Mouse (Mus musculus): ENCODE data around the gene Tfb2m. TPM values are rescaled to one million over a fixed set of nuclear protein-coding genes. Genes with fewer than 3 reads are reported as not detected.

The Tfb2m gene
- polyA plus RNA-seq, 1 experiment from 2014 or later: 31.1 TPM

GRCm38 (mm10) chr1:179519901-179520300 lies 26.2 kb downstream of the Tfb2m start:
- no peaks in the 10 kb centered on the region for H3K27me3 ChIP-seq
- WGBS: 86% methylated on average over 3 of the region's 3 CpGs
- no peaks in the 10 kb centered on the region for H3K9me3 ChIP-seq
- H3K4me3 ChIP-seq: no peak overlapping the region
- no peaks in the 10 kb centered on the region for H3K36me3 ChIP-seq
- H3K27ac ChIP-seq: no peak overlapping the region
- H3K9ac ChIP-seq: no peak overlapping the region
- H3K4me2 ChIP-seq (replicated peaks): no peak overlapping the region
- peaks cover 4% of the 10 kb centered on the region; the same call in 1 of the 2 replicates for H3K4me1 ChIP-seq
- no peak for ATAC-seq (ENCODE audit: insufficient number of reproducible peaks, insufficient read depth, low FRiP score, low TSS enrichment)

GRCm38 (mm10) chr1:179517713-179518465 lies 28.2 kb downstream of the Tfb2m start, which contains the start of gene Smyd3:
Gene Smyd3 (minus strand): TSS chr1:179518041.
- Histone ChIP-seq H3K9me3 (no peaks in the 10 kb centered on the region), H3K27me3 (no peaks in the 10 kb centered on the region), H3K27ac (no peak within 1 kb of the TSS), H3K4me3 (peak within 1 kb of the TSS; percentile 81), H3K4me1 (peaks cover 4% of the 10 kb centered on the region; the same call in 1 of the 2 replicates), H3K9ac (peak within 1 kb of the TSS; percentile 69), H3K4me2 (replicated peaks) (peak within 1 kb of the TSS; percentile 96), H3K36me3 (no peaks in the 10 kb centered on the region)
- peak; percentile 82 for ATAC-seq (ENCODE audit: insufficient number of reproducible peaks, insufficient read depth, low FRiP score, low TSS enrichment)
- WGBS: 6% methylated on average over 39 of the region's 39 CpGs

- peak overlapping the region; percentile 96 for H3K4me2 ChIP-seq (replicated peaks)
- no peaks in the 10 kb centered on the region for H3K9me3 ChIP-seq
- H3K4me3 ChIP-seq: peak overlapping the region; percentile 81
- no peaks in the 10 kb centered on the region for H3K27me3 ChIP-seq
- ATAC-seq (ENCODE audit: insufficient number of reproducible peaks, insufficient read depth, low FRiP score, low TSS enrichment): peak; percentile 83
- peaks cover 4% of the 10 kb centered on the region; the same call in 1 of the 2 replicates for H3K4me1 ChIP-seq
- WGBS: under 1% methylated on average over 21 of the region's 21 CpGs
- peak overlapping the region; percentile 69 for H3K9ac ChIP-seq
- H3K27ac ChIP-seq: no peak overlapping the region
- H3K36me3 ChIP-seq: no peaks in the 10 kb centered on the region
These were observed 28.9 kb downstream of the Tfb2m start for GRCm38 (mm10) chr1:179516941-179517712.

GRCm38 (mm10) chr1:179511895-179512294 lies 34.2 kb downstream of the Tfb2m start:
- no peak overlapping the region for H3K9ac ChIP-seq
- peaks cover 4% of the 10 kb centered on the region for H3K4me1 ChIP-seq
- H3K27me3 ChIP-seq: no peaks in the 10 kb centered on the region
- ATAC-seq (ENCODE audit: insufficient number of reproducible peaks, insufficient read depth, low FRiP score, low TSS enrichment): no peak
- 77% methylated on average over 7 of the region's 7 CpGs for WGBS
- H3K9me3 ChIP-seq: no peaks in the 10 kb centered on the region
- no peak overlapping the region for H3K4me3 ChIP-seq
- H3K4me2 ChIP-seq (replicated peaks): no peak overlapping the region
- H3K36me3 ChIP-seq: no peaks in the 10 kb centered on the region
- H3K27ac ChIP-seq: no peak overlapping the region

GRCm38 (mm10) chr1:179510546-179511340 lies 35.3 kb downstream of the Tfb2m start:
- H3K9ac ChIP-seq: no peak overlapping the region
- no peaks in the 10 kb centered on the region; the same call in 1 of the 2 replicates for H3K4me1 ChIP-seq
- no peak for ATAC-seq (ENCODE audit: insufficient number of reproducible peaks, insufficient read depth, low FRiP score, low TSS enrichment)
- no peaks in the 10 kb centered on the region for H3K27me3 ChIP-seq
- no peaks in the 10 kb centered on the region for H3K9me3 ChIP-seq
- no peak overlapping the region for H3K4me2 ChIP-seq (replicated peaks)
- no peak overlapping the region for H3K27ac ChIP-seq
- WGBS: 78% methylated on average over 12 of the region's 13 CpGs
- no peaks in the 10 kb centered on the region for H3K36me3 ChIP-seq
- H3K4me3 ChIP-seq: no peak overlapping the region

GRCm38 (mm10) chr1:179506530-179507315 lies 39.3 kb downstream of the Tfb2m start:
- Histone ChIP-seq H3K4me1 (no peaks in the 10 kb centered on the region; the same call in 1 of the 2 replicates), H3K27ac (no peak overlapping the region), H3K9me3 (no peaks in the 10 kb centered on the region), H3K4me3 (no peak overlapping the region), H3K36me3 (no peaks in the 10 kb centered on the region), H3K9ac (no peak overlapping the region), H3K4me2 (replicated peaks) (no peak overlapping the region), H3K27me3 (no peaks in the 10 kb centered on the region)
- no peak for ATAC-seq (ENCODE audit: insufficient number of reproducible peaks, insufficient read depth, low FRiP score, low TSS enrichment)
- WGBS: 65% methylated on average over 9 of the region's 9 CpGs

GRCm38 (mm10) chr1:179502565-179502964 lies 43.5 kb downstream of the Tfb2m start:
- Histone ChIP-seq H3K27me3 (no peaks in the 10 kb centered on the region), H3K27ac (no peak overlapping the region), H3K36me3 (no peaks in the 10 kb centered on the region), H3K4me3 (no peak overlapping the region), H3K9me3 (no peaks in the 10 kb centered on the region), H3K4me2 (replicated peaks) (no peak overlapping the region), H3K9ac (no peak overlapping the region), H3K4me1 (no peaks in the 10 kb centered on the region)
- 23% methylated on average over 3 of the region's 3 CpGs for WGBS
- ATAC-seq (ENCODE audit: insufficient number of reproducible peaks, insufficient read depth, low FRiP score, low TSS enrichment): no peak

- no peak overlapping the region for H3K27ac ChIP-seq
- H3K27me3 ChIP-seq: no peaks in the 10 kb centered on the region
- H3K9me3 ChIP-seq: no peaks in the 10 kb centered on the region
- no peaks in the 10 kb centered on the region for H3K36me3 ChIP-seq
- no peak overlapping the region for H3K4me3 ChIP-seq
- H3K9ac ChIP-seq: no peak overlapping the region
- no peak for ATAC-seq (ENCODE audit: insufficient number of reproducible peaks, insufficient read depth, low FRiP score, low TSS enrichment)
- no peaks in the 10 kb centered on the region for H3K4me1 ChIP-seq
- 75% methylated on average over 3 of the region's 3 CpGs for WGBS
- H3K4me2 ChIP-seq (replicated peaks): no peak overlapping the region
These were observed 46.8 kb downstream of the Tfb2m start for GRCm38 (mm10) chr1:179499257-179499656.

GRCm38 (mm10) chr1:179492908-179493307 lies 53.2 kb downstream of the Tfb2m start:
- Histone ChIP-seq H3K4me2 (replicated peaks) (no peak overlapping the region), H3K27ac (no peak overlapping the region), H3K36me3 (no peaks in the 10 kb centered on the region), H3K9me3 (no peaks in the 10 kb centered on the region), H3K4me1 (0 out of 2 replicates have a peak, but pooled peaks cover 6% of the 10 kb centered on the region), H3K4me3 (no peak overlapping the region), H3K27me3 (no peaks in the 10 kb centered on the region), H3K9ac (no peak overlapping the region)
- ATAC-seq (ENCODE audit: insufficient number of reproducible peaks, insufficient read depth, low FRiP score, low TSS enrichment): no peak
- 66% methylated on average over 5 of the region's 5 CpGs for WGBS

- Histone ChIP-seq H3K4me2 (replicated peaks) (no peak overlapping the region), H3K9ac (no peak overlapping the region), H3K9me3 (no peaks in the 10 kb centered on the region), H3K27me3 (no peaks in the 10 kb centered on the region), H3K4me3 (no peak overlapping the region), H3K4me1 (0 out of 2 replicates have a peak, but pooled peaks cover 7% of the 10 kb centered on the region), H3K27ac (peak overlapping the region; percentile 17; the same call in 1 of the 2 replicates), H3K36me3 (no peaks in the 10 kb centered on the region)
- 89% methylated on average over 5 of the region's 5 CpGs for WGBS
- ATAC-seq (ENCODE audit: insufficient number of reproducible peaks, insufficient read depth, low FRiP score, low TSS enrichment): no peak
These were observed 57.5 kb downstream of the Tfb2m start for GRCm38 (mm10) chr1:179488520-179488919.

- 57% methylated on average over 5 of the region's 5 CpGs for WGBS
- no peaks in the 10 kb centered on the region for H3K9me3 ChIP-seq
- no peak overlapping the region for H3K4me2 ChIP-seq (replicated peaks)
- H3K36me3 ChIP-seq: no peaks in the 10 kb centered on the region
- no peak overlapping the region for H3K9ac ChIP-seq
- no peak for ATAC-seq (ENCODE audit: insufficient number of reproducible peaks, insufficient read depth, low FRiP score, low TSS enrichment)
- no peaks in the 10 kb centered on the region for H3K27me3 ChIP-seq
- H3K4me3 ChIP-seq: no peak overlapping the region
- peak overlapping the region; percentile 17; the same call in 1 of the 2 replicates for H3K27ac ChIP-seq
- H3K4me1 ChIP-seq: 0 out of 2 replicates have a peak, but pooled peaks cover 7% of the 10 kb centered on the region
These were observed 58.1 kb downstream of the Tfb2m start for GRCm38 (mm10) chr1:179487990-179488389.

Data from embryonic facial prominence, embryonic 12.5 days (tissue).